In the genomic region with DNA sequence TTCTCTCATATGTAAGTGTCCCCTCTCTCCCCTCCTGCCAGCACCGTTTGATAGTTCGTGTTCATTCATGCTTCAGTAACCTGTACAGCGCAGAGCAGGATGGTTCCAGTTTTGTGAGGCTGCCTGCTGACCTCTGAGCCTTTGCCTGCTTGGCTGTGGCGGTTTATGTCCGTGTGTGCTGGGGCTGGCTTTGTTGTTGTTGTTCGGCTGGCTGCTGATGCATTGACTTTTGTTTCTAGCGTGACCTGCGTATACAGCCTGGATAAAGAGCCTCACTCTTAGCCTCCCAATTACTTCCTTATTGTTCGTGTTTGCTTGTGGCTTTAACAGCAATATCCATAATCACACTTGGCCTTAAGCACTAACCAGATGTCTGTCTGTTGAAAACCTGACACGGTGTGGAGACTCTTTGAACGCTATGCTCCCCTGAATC, we compare ENCODE assay signal across 8 mouse cellular contexts. TPM values are rescaled to one million over a fixed set of nuclear protein-coding genes. Genes with fewer than 3 reads are reported as not detected.
DNase-seq lines count a peak whose midpoint lies in the region; ATAC-seq lines count a peak whose summit lies in the region.
"Had no signal": no experiment of that assay in that cellular context is flagged by ENCODE, and none has a peak within 500 bp of the region (broad histone marks: within the 10 kb centered on the region; RNA-seq: fewer than 3 reads in every experiment).

No protein-coding gene starts in this region.

- peak overlapping the region; percentile 18; the same call in 1 of the 2 replicates for H3K4me3 ChIP-seq in forebrain, embryonic 10.5 days
- H3K4me3 ChIP-seq in neural tube, embryonic 14.5 days (ENCODE audit: low read depth, low read length), result peak overlapping the region; percentile 4; the same call in 1 of the 2 replicates

- H3K4me1 ChIP-seq in forebrain, embryonic 10.5 days, result peaks cover 16% of the 10 kb centered on the region
- H3K4me1 ChIP-seq in neural tube, embryonic 14.5 days (ENCODE audit: control insufficient read depth, insufficient read depth, low read length), result peaks cover 7% of the 10 kb centered on the region

- peak overlapping the region; percentile 68 for H3K27ac ChIP-seq in forebrain, embryonic 10.5 days
- H3K27ac ChIP-seq in neural tube, embryonic 14.5 days (ENCODE audit: low read depth, low read length), result peak overlapping the region; percentile 44; the same call in 1 of the 2 replicates
- H3K27ac ChIP-seq: liver, embryonic 14.5 days had no signal

- peak; percentile 57 for DNase-seq in cerebellum, adult 9-10 months
- DNase-seq in forebrain, embryonic 10.5 days (ENCODE audit: extremely low spot score, low spot score), result peak; percentile 35
- peak; percentile 77 to 79 for DNase-seq in kidney, adult 8-10 months
- DNase-seq in spleen, adult 18-20 months, result no peak
- no peak for DNase-seq in thymus, postnatal 14 days
- no peak for DNase-seq in natural killer cell, adult 2 months (ENCODE audit: low spot score in 2 of 2)

- no peaks in the 10 kb centered on the region for H3K27me3 ChIP-seq in forebrain, embryonic 10.5 days (ENCODE audit: poor library complexity, severe bottlenecking)
- no peaks in the 10 kb centered on the region for H3K27me3 ChIP-seq in neural tube, embryonic 14.5 days (ENCODE audit: control insufficient read depth, insufficient read depth, low read length)

- H3K36me3 ChIP-seq in forebrain, embryonic 10.5 days (replicated peaks), result peaks cover 22% of the 10 kb centered on the region
- no peaks in the 10 kb centered on the region for H3K36me3 ChIP-seq in neural tube, embryonic 14.5 days (ENCODE audit: control insufficient read depth, insufficient read depth, low read length)

- peak; percentile 84 for ATAC-seq in neural tube, embryonic 14.5 days (ENCODE audit: low read depth)

- peak overlapping the region; percentile 42 for H3K4me2 ChIP-seq in neural tube, embryonic 14.5 days (ENCODE audit: low read depth, low read length)

- H3K9me3 ChIP-seq in forebrain, embryonic 10.5 days, result no peaks in the 10 kb centered on the region
- no peaks in the 10 kb centered on the region for H3K9me3 ChIP-seq in neural tube, embryonic 14.5 days (ENCODE audit: control insufficient read depth, low read length)

- H3K9ac ChIP-seq in neural tube, embryonic 14.5 days (replicated peaks; ENCODE audit: low read depth, low read length), result 0 out of 2 replicates have a peak overlapping the region, but pooled peaks have one; percentile 25
- H3K9ac ChIP-seq: liver, embryonic 14.5 days had no signal

- 30% methylated on average over 11 of the region's 11 CpGs for WGBS in forebrain, embryonic 10.5 days
- 10% methylated on average over 11 of the region's 11 CpGs for WGBS in neural tube, embryonic 14.5 days

RNA-seq across cellular contexts. Expression of gene Itgav, which starts 35.0 kb away (rescaled TPM):
- 35.5 and 35.6 TPM in 2 replicates for polyA plus RNA-seq in forebrain, embryonic 10.5 days (2016; fragmentation: Nextera tagmentation; extraction: Ambion mirVana)
- 32.9 and 37.0 TPM in 2 replicates for polyA plus RNA-seq in neural tube, embryonic 14.5 days (2014; fragmentation: Nextera tagmentation; extraction: Ambion mirVana)

RNA-seq across cellular contexts. Expression of gene Fam171b, which starts 53.2 kb away (rescaled TPM):
- polyA plus RNA-seq in forebrain, embryonic 10.5 days (2016; fragmentation: Nextera tagmentation; extraction: Ambion mirVana), result 34.4 and 37.5 TPM in 2 replicates
- 98.7 and 110 TPM in 2 replicates for polyA plus RNA-seq in neural tube, embryonic 14.5 days (2014; fragmentation: Nextera tagmentation; extraction: Ambion mirVana)

Comparison
In these comparisons a context has a peak if more than half of its experiments do, and no peak if none do; other contexts are left out.
1. DNase-seq: peak in cerebellum, adult 9-10 months (single experiment), forebrain, embryonic 10.5 days (single experiment) and kidney, adult 8-10 months (2 of 2); none in spleen, adult 18-20 months (0 of 2), thymus, postnatal 14 days (single experiment) and natural killer cell, adult 2 months (0 of 2).